Mouse (Mus musculus) embryonic facial prominence, embryonic 15.5 days (tissue): ENCODE measurements around the gene Zbtb22. TPM values are rescaled to one million over a fixed set of nuclear protein-coding genes. Genes with fewer than 3 reads are reported as not detected.

Experiments used
- ATAC-seq: fragments of 200-750 bp; cut with Nextera tagmentation; 2 replicates; pipeline ENCODE4 v1.8.0; 2017; ENCODE audit warnings: low read depth, moderate TSS enrichment; ENCODE audit not compliant: insufficient number of reproducible peaks, low FRiP score, low TSS enrichment
- H3K27ac ChIP-seq: fragments of 300-500 bp; sonication (generic); replicated peaks from 2 replicates; pipeline ENCODE4 v1.5.1; 2015; ENCODE audit warnings: mild to moderate bottlenecking, inconsistent platforms
- H3K27me3 ChIP-seq: fragments of 300-500 bp; sonication (generic); 2 replicates; pipeline ENCODE4 v1.6.1; 2015; ENCODE audit warnings: inconsistent platforms
- H3K36me3 ChIP-seq: fragments of 300-500 bp; sonication (generic); 2 replicates; pipeline ENCODE4 v1.6.1; 2015; ENCODE audit warnings: mild to moderate bottlenecking, inconsistent platforms
- H3K4me1 ChIP-seq: fragments of 300-500 bp; sonication (generic); 2 replicates; pipeline ENCODE4 v1.6.1; 2015; ENCODE audit warnings: inconsistent platforms
- H3K4me2 ChIP-seq: fragments of 300-500 bp; sonication (generic); replicated peaks from 2 replicates; pipeline ENCODE4 v1.6.1; 2015; ENCODE audit warnings: mild to moderate bottlenecking, inconsistent platforms
- H3K4me3 ChIP-seq: fragments of 300-500 bp; sonication (generic); replicated peaks from 2 replicates; pipeline ENCODE4 v1.5.1; 2015; ENCODE audit warnings: mild to moderate bottlenecking, inconsistent platforms
- H3K9ac ChIP-seq: fragments of 300-500 bp; sonication (generic); 2 replicates; pipeline ENCODE4 v1.6.1; 2015; ENCODE audit warnings: inconsistent platforms
- H3K9me3 ChIP-seq: fragments of 300-500 bp; sonication (generic); replicated peaks from 2 replicates; pipeline ENCODE4 v1.6.1; 2016; ENCODE audit warnings: inconsistent platforms
- WGBS: fragments of 180-500 bp; shearing (Covaris S2); methylation state at CpG from one replicate; pipeline ENCODE4 v1.1.7; 2015; 5-methylcytosine and 5-hydroxymethylcytosine counted together
- microRNA-seq: library from miRNA; unstranded; fragments of <30 nt; microRNA quantifications from one replicate; pipeline ENCODE4, GENCODE M21; 2016; ENCODE audit warnings: borderline number of aligned reads
- polyA plus RNA-seq: library from polyadenylated mRNA; unstranded; fragments of >200 nt; fragmentation: Nextera tagmentation; extraction: Ambion mirVana; gene quantifications from 2 replicates; pipeline ENCODE4 v1.2.1, GENCODE M21; 2015

Gene Zbtb22
- polyA plus RNA-seq, 1 experiment from 2014 or later = 17.8 TPM

- 92% methylated on average over 13 of the region's 13 CpGs for WGBS
- no peak for ATAC-seq
- Histone ChIP-seq H3K9ac (no peak overlapping the region), H3K4me1 (peaks cover 17% of the 10 kb centered on the region), H3K4me3 (no peak overlapping the region), H3K27ac (no peak overlapping the region), H3K4me2 (no peak overlapping the region), H3K36me3 (peaks cover 62% of the 10 kb centered on the region), H3K9me3 (no peaks in the 10 kb centered on the region), H3K27me3 (no peaks in the 10 kb centered on the region)
Observed at GRCm38 (mm10) chr17:33959135-33959534, 43.4 kb downstream of the Zbtb22 start.

GRCm38 (mm10) chr17:33959948-33960347, 44.2 kb downstream of the Zbtb22 start:
- Histone ChIP-seq H3K9me3 (no peaks in the 10 kb centered on the region), H3K27ac (no peak overlapping the region), H3K27me3 (no peaks in the 10 kb centered on the region), H3K36me3 (peaks cover 64% of the 10 kb centered on the region), H3K9ac (no peak overlapping the region), H3K4me3 (no peak overlapping the region), H3K4me2 (no peak overlapping the region), H3K4me1 (peaks cover 11% of the 10 kb centered on the region)
- WGBS = 94% methylated on average over 15 of the region's 15 CpGs
- ATAC-seq = no peak

GRCm38 (mm10) chr17:33962876-33963275, 47.2 kb downstream of the Zbtb22 start:
- no peaks in the 10 kb centered on the region for H3K4me1 ChIP-seq
- peaks cover 79% of the 10 kb centered on the region for H3K36me3 ChIP-seq
- 90% methylated on average over 7 of the region's 7 CpGs for WGBS
- no peaks in the 10 kb centered on the region for H3K27me3 ChIP-seq
- no peak overlapping the region for H3K9ac ChIP-seq
- no peaks in the 10 kb centered on the region for H3K9me3 ChIP-seq
- no peak overlapping the region for H3K4me2 ChIP-seq
- H3K4me3 ChIP-seq = no peak overlapping the region
- H3K27ac ChIP-seq = no peak overlapping the region
- no peak for ATAC-seq

GRCm38 (mm10) chr17:33965082-33965845, 49.6 kb downstream of the Zbtb22 start:
- Histone ChIP-seq H3K9me3 (no peaks in the 10 kb centered on the region), H3K27me3 (no peaks in the 10 kb centered on the region), H3K4me1 (no peaks in the 10 kb centered on the region), H3K27ac (no peak overlapping the region), H3K4me3 (no peak overlapping the region), H3K36me3 (peaks cover 56% of the 10 kb centered on the region), H3K9ac (no peak overlapping the region), H3K4me2 (no peak overlapping the region)
- WGBS = 87% methylated on average over 17 of the region's 17 CpGs
- ATAC-seq = no peak

- Histone ChIP-seq H3K9ac (no peak overlapping the region), H3K4me2 (no peak overlapping the region), H3K4me3 (no peak overlapping the region), H3K9me3 (no peaks in the 10 kb centered on the region), H3K27ac (no peak overlapping the region), H3K36me3 (peaks cover 48% of the 10 kb centered on the region), H3K27me3 (no peaks in the 10 kb centered on the region), H3K4me1 (no peaks in the 10 kb centered on the region)
- 87% methylated on average over 16 of the region's 16 CpGs for WGBS
- no peak for ATAC-seq
Observed at GRCm38 (mm10) chr17:33965846-33966550, 50.3 kb downstream of the Zbtb22 start.

DNA sequence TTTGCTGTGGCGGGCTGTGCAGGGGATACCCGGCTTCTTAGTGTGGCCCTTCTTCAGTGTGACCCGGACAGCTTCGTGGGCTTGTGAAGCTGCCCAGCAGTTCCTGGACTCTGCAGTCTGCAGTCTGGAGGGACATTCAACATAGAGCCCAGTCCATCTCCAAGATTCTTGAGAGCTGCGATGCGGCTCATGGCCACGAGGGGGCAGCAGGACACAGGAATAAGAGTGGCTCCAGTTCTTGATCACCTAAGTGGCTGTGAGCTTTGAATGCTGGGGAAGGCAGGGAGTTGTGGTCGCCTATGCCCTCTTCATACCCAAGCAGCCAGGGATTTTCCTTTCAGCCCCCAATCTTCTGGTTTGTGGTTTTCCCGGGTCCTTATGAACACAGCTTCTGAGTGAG, 52.8 kb downstream of the Zbtb22 start:
- no peak overlapping the region for H3K27ac ChIP-seq
- H3K4me1 ChIP-seq = no peaks in the 10 kb centered on the region
- no peak overlapping the region for H3K4me3 ChIP-seq
- H3K36me3 ChIP-seq = peaks cover 27% of the 10 kb centered on the region
- 1% methylated on average over 9 of the region's 9 CpGs for WGBS
- H3K9me3 ChIP-seq = no peaks in the 10 kb centered on the region
- H3K4me2 ChIP-seq = no peak overlapping the region
- no peak overlapping the region for H3K9ac ChIP-seq
- ATAC-seq = no peak
- H3K27me3 ChIP-seq = no peaks in the 10 kb centered on the region

Small RNAs within 50 kb of the gene (microRNA-seq; reads per million reads assigned to microRNA genes)
- gene Gm27740 = not detected

Other genes with a start within 250 kb of the Zbtb22 start
- gene Hnrnpm, start 229.0 kb upstream of the Zbtb22 start, polyA plus RNA-seq = 281 and 283 TPM in 2 replicates
- 58.6 and 60.6 TPM in 2 replicates for gene March2, start 197.2 kb upstream of the Zbtb22 start, polyA plus RNA-seq
- 269 and 325 TPM in 2 replicates for gene Rab11b, start 155.4 kb upstream of the Zbtb22 start, polyA plus RNA-seq
- gene Angptl4, start 134.1 kb upstream of the Zbtb22 start, polyA plus RNA-seq = 58.8 and 67.2 TPM in 2 replicates
- gene Kank3, start 105.4 kb upstream of the Zbtb22 start, polyA plus RNA-seq = 45.3 and 45.8 TPM in 2 replicates
- gene Rps28, start 91.3 kb upstream of the Zbtb22 start, polyA plus RNA-seq = 998 and 1,000 TPM in 2 replicates
- gene Ndufa7, start 91.3 kb upstream of the Zbtb22 start, polyA plus RNA-seq = 432 and 453 TPM in 2 replicates
- gene Cd320, start 72.8 kb upstream of the Zbtb22 start, polyA plus RNA-seq = 57.3 and 59.6 TPM in 2 replicates
- gene Gm7029, start 42.1 kb upstream of the Zbtb22 start, polyA plus RNA-seq = not detected in 2 replicates
- gene Kifc1, start 25.2 kb upstream of the Zbtb22 start, polyA plus RNA-seq = 6.7 and 6.8 TPM in 2 replicates
- 0.55 and 0.58 TPM in 2 replicates for gene Platr17, start 10.8 kb upstream of the Zbtb22 start, polyA plus RNA-seq
- 48.5 and 51.7 TPM in 2 replicates for gene Daxx, start 6.5 kb upstream of the Zbtb22 start, polyA plus RNA-seq
- gene Tapbp, start within 50 bp of the Zbtb22 start, polyA plus RNA-seq = 40.2 and 49.3 TPM in 2 replicates
- 57.1 and 64.4 TPM in 2 replicates for gene Rgl2, start 13.6 kb downstream of the Zbtb22 start, polyA plus RNA-seq
- gene Pfdn6, start 24.4 kb downstream of the Zbtb22 start, polyA plus RNA-seq = 145 and 163 TPM in 2 replicates
- 36.2 and 36.5 TPM in 2 replicates for gene Wdr46, start 24.8 kb downstream of the Zbtb22 start, polyA plus RNA-seq
- gene B3galt4, start 35.6 kb downstream of the Zbtb22 start, polyA plus RNA-seq = 6.0 and 8.5 TPM in 2 replicates
- 48.9 and 57.2 TPM in 2 replicates for gene Vps52, start 39.9 kb downstream of the Zbtb22 start, polyA plus RNA-seq
- gene Rps18, start 40.1 kb downstream of the Zbtb22 start, polyA plus RNA-seq = 1,731 and 1,878 TPM in 2 replicates
- 29.0 and 31.1 TPM in 2 replicates for gene H2-K1, start 84.4 kb downstream of the Zbtb22 start, polyA plus RNA-seq
- gene Ring1, start 108.8 kb downstream of the Zbtb22 start, polyA plus RNA-seq = 26.0 and 26.9 TPM in 2 replicates
- gene H2-Ke6, start 112.2 kb downstream of the Zbtb22 start, polyA plus RNA-seq = 54.1 and 57.4 TPM in 2 replicates
- gene Slc39a7, start 115.8 kb downstream of the Zbtb22 start, polyA plus RNA-seq = 229 and 234 TPM in 2 replicates
- gene Rxrb, start 115.9 kb downstream of the Zbtb22 start, polyA plus RNA-seq = 53.0 and 54.6 TPM in 2 replicates
- gene Col11a2, start 123.5 kb downstream of the Zbtb22 start, polyA plus RNA-seq = 53.2 and 64.3 TPM in 2 replicates
- gene H2-Oa, start 176.4 kb downstream of the Zbtb22 start, polyA plus RNA-seq = 0.54 and 0.89 TPM in 2 replicates
- 14.0 and 15.3 TPM in 2 replicates for gene H2-DMa, start 203.6 kb downstream of the Zbtb22 start, polyA plus RNA-seq
- gene Brd2, start 206.7 kb downstream of the Zbtb22 start, polyA plus RNA-seq = 118 and 122 TPM in 2 replicates
- 0.61 and 0.93 TPM in 2 replicates for gene H2-DMb2, start 227.4 kb downstream of the Zbtb22 start, polyA plus RNA-seq
- 3.2 and 3.8 TPM in 2 replicates for gene H2-DMb1, start 237.2 kb downstream of the Zbtb22 start, polyA plus RNA-seq